Mouse (Mus musculus) common myeloid progenitor, adult 5-6 weeks (primary cell): Measurements from ENCODE around the gene Asah2. TPM values are rescaled to one million over a fixed set of nuclear protein-coding genes. Genes with fewer than 3 reads are reported as not detected.
A peak's percentile ranks its signal among the peaks of the same experiment; 100 is the strongest.
"Not testable (repeated sequence)": the region's sequence is repeated elsewhere in the genome, so short reads cannot be mapped to it uniquely, and the experiment has no call there.

Source experiments
- ATAC-seq: replicated peaks from 2 replicates; pipeline ENCODE4 v1.8.0; 2016; ENCODE audit warnings: low read depth, mild to moderate bottlenecking, moderate TSS enrichment, inconsistent platforms; ENCODE audit not compliant: poor library complexity, severe bottlenecking
- total RNA-seq: library from RNA; stranded (forward); fragments of 200-1000, 187-1606 nt; gene quantifications from 2 replicates; pipeline ENCODE4 v1.2.3, GENCODE M21; 2017

The Asah2 gene
- total RNA-seq, 1 experiment from 2014 or later, result 10.8 TPM

GRCm38 (mm10) chr19:32104217-32104616 is 3.8 kb downstream of the Asah2 start:
- ATAC-seq, result no peak

- ATAC-seq, result no peak
Measured at GRCm38 (mm10) chr19:32102976-32103300, 5.1 kb downstream of the Asah2 start.

- ATAC-seq, result no peak
Measured at GRCm38 (mm10) chr19:32102294-32102975, 5.6 kb downstream of the Asah2 start.

GRCm38 (mm10) chr19:32098582-32098981 is 9.4 kb downstream of the Asah2 start:
- no peak for ATAC-seq

- no peak for ATAC-seq
Measured at GRCm38 (mm10) chr19:32092358-32092757, 15.7 kb downstream of the Asah2 start.

DNA sequence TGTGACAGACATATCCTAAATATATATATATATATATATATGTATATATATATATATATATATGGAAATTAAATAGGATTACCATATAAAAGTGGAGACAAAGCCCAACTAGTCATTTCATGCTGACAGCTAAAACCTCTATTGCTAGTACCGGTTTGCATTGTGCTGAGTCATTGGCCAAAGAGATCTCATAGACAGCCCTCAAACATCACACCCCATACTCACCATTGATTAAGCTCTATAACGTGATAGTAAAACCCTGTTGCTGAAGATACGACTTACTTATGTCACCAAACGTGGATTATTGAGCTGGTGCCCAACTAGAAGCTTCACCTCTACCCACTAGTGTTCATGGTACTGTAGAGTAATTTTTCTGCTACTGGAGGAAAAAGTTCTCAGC is 17.2 kb downstream of the Asah2 start:
- ATAC-seq, result no peak

DNA sequence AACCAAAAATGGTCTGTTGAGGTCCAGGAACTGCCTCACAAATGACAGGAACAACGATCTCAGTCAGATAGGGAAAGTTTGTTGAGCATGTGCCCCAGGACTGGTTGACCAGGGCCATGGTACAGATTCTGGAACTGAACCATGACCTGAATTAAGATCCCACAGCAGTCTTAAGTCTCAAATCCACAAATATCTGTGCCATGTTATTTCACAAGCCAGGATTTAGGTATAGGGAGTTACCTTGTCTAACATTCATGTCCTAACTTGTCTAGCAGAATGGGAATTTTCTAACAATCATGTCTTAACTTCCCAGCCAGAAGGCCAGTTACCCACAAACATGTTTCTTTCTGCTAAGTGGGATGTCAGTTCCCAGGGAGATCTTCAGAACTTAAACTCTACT is 19.4 kb downstream of the Asah2 start:
- no peak for ATAC-seq

GRCm38 (mm10) chr19:32087736-32088470 is 20.1 kb downstream of the Asah2 start:
- ATAC-seq, result no peak

DNA sequence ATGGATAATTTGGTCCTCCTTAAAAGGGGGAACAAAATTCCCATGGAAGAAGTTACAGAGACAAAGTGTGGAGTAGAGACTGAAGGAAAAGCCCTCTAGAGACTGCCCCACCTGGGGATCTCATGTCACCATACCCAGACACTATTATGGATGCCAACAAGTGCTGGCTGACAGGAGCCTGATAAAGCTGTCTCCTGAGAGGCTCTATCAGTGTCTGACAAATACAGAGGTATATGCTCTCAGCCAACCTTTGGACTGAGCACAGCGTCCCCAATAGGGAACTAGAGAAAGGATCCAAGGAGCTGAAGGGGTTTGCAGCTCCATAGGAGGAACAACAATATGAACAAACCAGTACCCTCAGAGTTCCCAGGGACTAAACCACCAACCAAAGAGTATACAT is 23.2 kb downstream of the Asah2 start:
- ATAC-seq, result not testable (repeated sequence)

DNA sequence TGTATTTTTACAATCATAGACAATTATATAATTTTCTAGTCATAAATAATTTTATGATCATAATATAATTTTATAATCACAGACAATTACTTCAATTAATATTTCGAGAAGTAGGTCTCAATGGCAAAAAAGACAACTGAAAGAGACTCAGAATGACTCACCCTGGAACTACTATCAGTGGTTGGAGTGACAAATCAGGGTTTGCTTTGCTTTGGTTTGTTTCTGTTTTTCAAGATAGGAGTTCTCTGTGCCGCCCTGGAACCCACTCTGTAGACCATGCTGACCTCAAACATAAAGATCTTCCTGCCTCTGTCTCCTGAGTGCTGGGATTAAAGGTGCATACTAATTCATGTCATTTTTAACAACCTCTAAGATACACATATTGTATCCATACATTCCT is 37.7 kb downstream of the Asah2 start:
- ATAC-seq, result no peak

DNA sequence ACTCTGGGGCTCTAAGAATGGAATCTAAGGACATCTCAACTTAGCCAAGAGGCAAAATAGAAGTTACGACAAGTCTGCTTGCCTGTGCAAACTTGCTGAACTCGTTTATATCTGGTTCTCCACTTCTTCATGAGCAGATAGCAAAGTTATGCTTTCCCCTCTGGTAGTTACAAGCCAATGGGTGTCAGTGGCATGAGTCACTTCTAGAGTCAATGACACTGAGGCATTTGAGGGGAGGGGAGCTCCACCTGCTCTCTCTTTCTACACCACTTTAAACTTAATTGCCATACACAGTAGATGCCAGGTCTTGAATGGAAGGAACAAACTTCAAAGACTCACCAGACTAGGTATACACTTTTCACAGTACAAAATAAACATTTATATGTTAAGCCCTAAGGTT is 38.4 kb downstream of the Asah2 start:
- ATAC-seq, result no peak

DNA sequence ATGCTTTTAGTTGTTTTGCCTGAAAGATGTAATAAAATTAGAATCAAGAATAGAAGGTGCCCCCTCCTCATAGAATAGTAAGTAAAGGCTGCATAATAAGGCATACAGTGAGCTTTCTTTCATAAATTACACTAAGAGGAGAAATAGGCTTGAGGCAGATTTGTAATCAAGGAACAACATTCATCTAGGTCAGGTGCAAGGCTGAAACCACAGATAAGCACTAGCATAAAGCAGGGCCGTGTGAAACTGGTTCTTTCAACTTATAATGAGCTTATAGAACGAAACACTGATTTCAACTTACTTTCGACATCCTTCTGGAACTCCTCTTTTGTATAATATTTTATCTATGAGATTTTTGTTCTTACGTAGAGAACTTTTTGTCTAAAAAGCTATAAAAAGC is 40.3 kb downstream of the Asah2 start:
- ATAC-seq, result no peak

DNA sequence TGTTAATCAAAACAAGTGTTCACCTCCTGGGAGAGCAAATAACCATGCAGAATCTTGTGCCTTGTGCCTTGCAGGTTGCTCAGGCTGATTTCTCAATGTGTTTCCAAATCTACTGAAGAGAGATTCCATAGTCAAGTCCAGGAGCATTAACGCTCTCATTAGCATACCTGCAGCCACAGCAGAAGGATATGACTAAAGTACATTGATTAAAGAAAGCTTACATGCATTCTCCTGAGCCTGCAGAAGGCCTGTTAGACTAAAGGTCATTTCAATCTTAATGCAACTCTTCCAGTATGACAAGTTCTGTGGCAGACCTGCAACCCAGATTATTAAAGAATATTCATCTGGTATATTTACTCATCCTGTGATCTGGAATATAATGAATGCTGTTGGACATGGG is 46.7 kb downstream of the Asah2 start:
- no peak for ATAC-seq

DNA sequence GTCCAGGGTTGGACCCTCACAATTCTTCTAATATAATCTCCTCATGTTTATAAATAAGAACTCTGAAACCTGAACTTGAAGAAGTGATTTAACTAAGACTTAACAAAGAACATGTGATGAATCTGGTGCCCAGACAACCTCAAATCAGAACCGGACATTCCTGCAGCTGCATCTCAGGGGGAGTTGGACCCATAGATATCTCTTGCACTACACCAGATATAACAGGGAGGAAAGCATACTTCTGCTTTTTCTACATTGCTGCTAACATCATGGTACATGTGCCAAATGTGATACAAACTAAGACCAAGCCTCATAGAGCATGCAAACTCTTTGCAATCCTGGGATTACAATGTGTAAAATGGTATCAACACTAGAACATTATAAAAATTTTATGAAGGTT is 51.8 kb downstream of the Asah2 start:
- ATAC-seq, result peak; percentile 52; the same call in 1 of the 2 replicates

DNA sequence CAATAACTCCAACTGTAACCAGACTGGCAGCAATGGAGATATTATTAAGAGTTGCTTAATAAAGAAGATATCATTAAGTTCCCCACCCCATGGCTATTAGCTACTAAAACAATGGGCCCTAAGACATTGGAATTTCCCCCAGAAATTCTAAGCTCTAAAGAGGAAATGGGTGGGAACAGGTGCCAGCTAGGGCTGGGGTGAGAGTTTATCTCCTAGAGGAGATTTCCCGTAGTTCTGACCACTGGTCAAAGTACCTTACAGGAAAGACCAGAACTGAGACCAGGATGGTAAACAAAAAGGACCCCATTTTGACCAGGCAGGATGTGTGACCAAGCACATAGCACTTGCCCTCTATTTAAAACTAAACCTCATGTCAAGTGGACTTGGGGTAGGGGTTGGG is 52.3 kb downstream of the Asah2 start:
- ATAC-seq, result no peak

DNA sequence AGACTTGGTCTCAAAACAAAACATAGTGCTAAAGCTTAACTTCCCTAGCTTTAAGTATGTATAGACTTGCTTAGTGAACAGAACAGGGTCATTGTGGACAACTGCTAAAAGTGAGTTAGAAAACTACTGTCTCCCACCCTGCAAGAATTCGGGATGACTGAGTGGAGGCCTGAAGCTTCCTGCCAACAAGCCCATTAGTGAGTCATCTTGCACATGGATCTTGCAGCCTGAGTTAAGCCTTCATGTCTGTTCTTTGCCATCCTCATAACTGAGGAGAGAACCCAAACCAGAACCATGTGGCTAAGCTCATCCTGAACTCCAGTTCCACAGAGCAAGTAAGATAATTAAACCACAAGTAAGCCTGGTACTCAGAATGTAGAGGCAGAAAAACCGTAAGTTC is 56.8 kb downstream of the Asah2 start:
- no peak for ATAC-seq

DNA sequence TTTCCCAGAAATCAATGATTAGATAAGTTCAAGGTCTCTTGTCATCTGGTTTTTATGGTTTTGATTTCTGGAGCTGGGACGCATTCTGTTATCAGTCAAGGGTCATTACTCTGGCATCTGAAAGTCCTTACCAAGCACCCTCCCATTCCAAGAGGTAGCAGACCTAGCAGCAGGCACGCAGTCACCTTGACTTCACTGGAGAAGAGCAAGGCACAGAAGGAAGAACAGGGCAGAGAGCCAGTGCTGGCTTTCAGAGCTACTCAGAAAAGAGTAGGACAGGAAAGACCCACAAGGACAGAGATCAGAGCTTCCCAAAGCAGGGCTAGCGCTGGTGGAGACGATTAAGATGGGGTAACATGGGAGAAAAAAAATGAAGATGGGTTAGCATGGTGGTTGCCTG is 75.1 kb downstream of the Asah2 start:
- ATAC-seq, result no peak

- peak; percentile 71 for ATAC-seq
Measured at GRCm38 (mm10) chr19:32030430-32030829, 77.6 kb downstream of the Asah2 start.

DNA sequence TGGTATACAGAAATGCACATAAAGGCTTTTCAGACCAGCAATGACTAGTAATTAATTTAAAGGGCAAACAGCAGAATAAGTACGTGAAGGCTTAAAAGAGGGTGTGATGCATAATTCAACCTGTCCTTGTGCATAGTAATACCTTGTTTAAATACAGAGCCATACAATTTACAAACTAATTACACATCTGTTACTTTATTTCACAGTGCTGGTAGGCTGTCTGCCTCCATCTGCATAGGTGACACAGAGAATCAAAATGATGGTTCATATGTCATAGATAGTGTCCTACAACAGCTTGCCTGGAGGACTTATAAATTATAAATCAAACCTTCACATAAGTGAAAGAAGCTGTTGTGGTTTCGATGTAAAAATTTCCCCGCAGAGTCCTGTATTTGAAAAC is 82.6 kb downstream of the Asah2 start:
- ATAC-seq, result no peak

DNA sequence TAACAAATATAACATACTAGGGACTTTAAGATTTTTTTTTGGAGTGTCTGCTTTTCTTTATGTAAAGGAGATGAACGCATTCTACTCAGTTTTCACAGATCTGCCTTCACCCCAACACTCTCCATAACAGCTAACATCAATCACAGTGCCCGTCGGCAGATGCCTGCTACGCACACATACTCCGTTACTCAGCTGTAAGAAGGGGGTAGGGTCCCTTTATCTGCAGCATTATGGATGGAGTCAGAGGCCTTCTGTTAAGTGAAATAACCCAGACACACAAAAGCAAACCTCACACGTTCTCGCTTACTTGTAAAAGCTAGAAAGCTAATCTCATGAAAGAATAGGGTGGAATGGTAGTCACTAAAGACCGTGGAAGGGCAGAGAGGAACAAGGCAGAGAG is 88.3 kb downstream of the Asah2 start:
- ATAC-seq, result no peak

DNA sequence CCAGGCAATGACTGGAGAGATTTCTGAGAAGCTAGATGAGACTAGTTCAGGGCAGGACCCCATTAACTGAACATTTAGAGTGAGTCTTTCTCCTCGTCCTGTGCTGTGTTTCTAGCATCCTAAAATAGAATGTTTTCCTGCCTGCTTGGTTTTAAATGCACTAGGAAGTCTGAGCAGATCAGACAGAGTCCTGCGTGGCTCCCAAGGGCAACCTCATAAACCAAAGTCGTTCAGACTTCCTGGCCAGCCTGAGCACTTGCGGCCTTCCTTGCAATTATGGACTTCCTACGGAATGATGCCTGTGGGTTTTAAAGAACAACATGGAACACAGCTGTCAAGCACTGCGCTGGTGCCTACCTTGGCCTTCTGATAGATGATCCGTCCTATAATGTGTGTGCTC is 89.4 kb downstream of the Asah2 start:
- no peak for ATAC-seq

DNA sequence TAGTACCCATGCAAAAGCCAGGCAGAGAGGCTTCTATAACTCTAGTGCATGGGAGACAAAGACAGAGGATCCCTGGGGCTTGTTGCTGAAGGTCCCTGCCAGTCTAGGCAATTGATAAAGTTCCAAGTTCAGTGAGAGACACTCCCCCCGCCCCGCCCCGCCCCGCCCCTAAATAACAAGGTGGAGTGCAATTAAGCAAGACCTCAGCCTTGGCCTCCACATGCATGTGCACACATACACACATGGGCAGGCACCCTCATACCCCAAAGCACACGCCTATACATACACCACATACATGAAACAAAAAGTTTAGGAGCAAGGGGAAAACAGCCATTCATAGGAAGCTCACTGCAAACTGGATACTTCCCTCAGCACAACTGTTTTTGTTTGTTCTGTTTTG is 90.0 kb downstream of the Asah2 start:
- no peak for ATAC-seq
